Mouse (Mus musculus) retina, embryonic 14.5 days (tissue): ENCODE results near the gene Onecut3.
A peak's percentile ranks its signal among the peaks of the same experiment; 100 is the strongest.

ENCODE experiments used
- DNase-seq: peaks from one replicate; pipeline ENCODE4 v3.0.0-alpha.2; 2015; ENCODE audit warnings: low spot score

Gene Onecut3

GRCm38 (mm10) chr10:80494732-80495131 is at the start of gene Onecut3:
TSS of gene Onecut3 (plus strand) at chr10:80494835.
- DNase-seq: peak; percentile 63

GRCm38 (mm10) chr10:80445052-80445451 is 49.6 kb upstream of the Onecut3 start:
- DNase-seq: no peak

GRCm38 (mm10) chr10:80445898-80446601 is 48.6 kb upstream of the Onecut3 start:
- DNase-seq: peak; percentile 94

GRCm38 (mm10) chr10:80450599-80450998 is 44.0 kb upstream of the Onecut3 start:
- no peak for DNase-seq

GRCm38 (mm10) chr10:80453601-80454000 is 41.0 kb upstream of the Onecut3 start:
- DNase-seq: no peak

GRCm38 (mm10) chr10:80454781-80455180 is 39.9 kb upstream of the Onecut3 start:
- no peak for DNase-seq

GRCm38 (mm10) chr10:80455697-80456096 is 38.9 kb upstream of the Onecut3 start:
- DNase-seq: no peak

GRCm38 (mm10) chr10:80459236-80459635 is 35.4 kb upstream of the Onecut3 start:
- DNase-seq: no peak

GRCm38 (mm10) chr10:80459671-80460070 is 35.0 kb upstream of the Onecut3 start:
- no peak for DNase-seq

- DNase-seq: no peak
Measured at GRCm38 (mm10) chr10:80460324-80460723, 34.3 kb upstream of the Onecut3 start.

GRCm38 (mm10) chr10:80461346-80461745 is 33.3 kb upstream of the Onecut3 start:
- no peak for DNase-seq

- DNase-seq: peak; percentile 36
Measured at GRCm38 (mm10) chr10:80464381-80465035, 30.1 kb upstream of the Onecut3 start.

GRCm38 (mm10) chr10:80465066-80465465 is 29.6 kb upstream of the Onecut3 start:
- no peak for DNase-seq

- DNase-seq: peak; percentile 96
Measured at GRCm38 (mm10) chr10:80475290-80475959, 19.2 kb upstream of the Onecut3 start.

- no peak for DNase-seq
Measured at GRCm38 (mm10) chr10:80478531-80478930, 16.1 kb upstream of the Onecut3 start.

- DNase-seq: no peak
Measured at GRCm38 (mm10) chr10:80481002-80481401, 13.6 kb upstream of the Onecut3 start.

- no peak for DNase-seq
Measured at GRCm38 (mm10) chr10:80486862-80487379, 7.7 kb upstream of the Onecut3 start.

GRCm38 (mm10) chr10:80490051-80490450 is 4.6 kb upstream of the Onecut3 start:
- no peak for DNase-seq

GRCm38 (mm10) chr10:80495901-80496300 is 1.3 kb downstream of the Onecut3 start:
- no peak for DNase-seq

- DNase-seq: no peak
Measured at GRCm38 (mm10) chr10:80496421-80496820, 1.8 kb downstream of the Onecut3 start.

- no peak for DNase-seq
Measured at GRCm38 (mm10) chr10:80502291-80502690, 7.7 kb downstream of the Onecut3 start.

GRCm38 (mm10) chr10:80502819-80503314 is 8.2 kb downstream of the Onecut3 start:
- DNase-seq: no peak
